Mouse (Mus musculus) stomach, postnatal 0 days (tissue): ENCODE measurements around the gene Bphl. TPM values are rescaled to one million over a fixed set of nuclear protein-coding genes. Genes with fewer than 3 reads are reported as not detected.

ENCODE experiments used
- ATAC-seq: fragments of 200-750 bp; cut with Nextera tagmentation; 2 replicates; pipeline ENCODE4 v1.8.0; 2017; ENCODE audit not compliant: low FRiP score, low TSS enrichment
- DNase-seq: peaks from one replicate; pipeline ENCODE4 v3.0.0-alpha.2; 2016; ENCODE audit warnings: low spot score
- H3K27ac ChIP-seq: fragments of 300-500 bp; sonication (generic); replicated peaks from 2 replicates; pipeline ENCODE4 v1.5.1; 2014; ENCODE audit warnings: mild to moderate bottlenecking, control low read depth
- H3K27me3 ChIP-seq: fragments of 300-500 bp; sonication (generic); 2 replicates; pipeline ENCODE4 v1.6.1; 2014; ENCODE audit warnings: low read length; ENCODE audit not compliant: control insufficient read depth, insufficient read depth
- H3K36me3 ChIP-seq: fragments of 300-500 bp; sonication (generic); 2 replicates; pipeline ENCODE4 v1.6.1; 2014; ENCODE audit warnings: low read length, mixed read lengths; ENCODE audit not compliant: control insufficient read depth, insufficient read depth
- H3K4me1 ChIP-seq: fragments of 300-500 bp; sonication (generic); replicated peaks from 2 replicates; pipeline ENCODE4 v1.6.1; 2014; ENCODE audit warnings: antibody characterized with exemption; ENCODE audit not compliant: control insufficient read depth, insufficient read depth
- H3K4me2 ChIP-seq: fragments of 300-500 bp; sonication (generic); replicated peaks from 2 replicates; pipeline ENCODE4 v1.6.1; 2014; ENCODE audit warnings: low read depth, mild to moderate bottlenecking, control low read depth, moderate library complexity
- H3K4me3 ChIP-seq: fragments of 300-500 bp; sonication (generic); 2 replicates; pipeline ENCODE4 v1.5.1; 2014; ENCODE audit warnings: low read depth, low read length, control low read depth
- H3K9ac ChIP-seq: fragments of 300-500 bp; sonication (generic); 2 replicates; pipeline ENCODE4 v1.6.1; 2014; ENCODE audit warnings: mild to moderate bottlenecking, low read length, control low read depth, mixed read lengths
- H3K9me3 ChIP-seq: fragments of 300-500 bp; sonication (generic); 2 replicates; pipeline ENCODE4 v1.6.1; 2016; ENCODE audit warnings: low read length; ENCODE audit not compliant: control insufficient read depth
- CTCF ChIP-seq: IDR thresholded peaks from 2 replicates; pipeline ENCODE4 v1.5.1; 2016; ENCODE audit warnings: antibody characterized with exemption, low read depth, mild to moderate bottlenecking, moderate library complexity
- EP300 ChIP-seq: optimal IDR thresholded peaks from 2 replicates; pipeline ENCODE3; 2016; ENCODE audit warnings: antibody characterized with exemption
- WGBS: fragments of 180-500 bp; shearing (Covaris S2); extraction: QIAGEN DNeasy Blood & Tissue Kit; methylation state at CpG from one replicate; pipeline ENCODE4 v1.1.7; 2014; 5-methylcytosine and 5-hydroxymethylcytosine counted together
- polyA plus RNA-seq: library from polyadenylated mRNA; unstranded; fragments of >200 nt; fragmentation: Nextera tagmentation; extraction: Ambion mirVana; gene quantifications from 2 replicates; pipeline ENCODE4 v1.2.1, GENCODE M21; 2015

Gene Bphl
- polyA plus RNA-seq, 1 experiment from 2014 or later: 37.2 TPM

- peak overlapping the region; percentile 45; the same call in 1 of the 2 replicates for H3K27ac ChIP-seq
- TF ChIP-seq EP300 (no peak), CTCF (no peak)
- 71% methylated on average over 3 of the region's 3 CpGs for WGBS
These were observed 59.7 kb downstream of the Bphl start for GRCm38 (mm10) chr13:34097086-34097485.

GRCm38 (mm10) chr13:34100733-34101132 is 63.3 kb downstream of the Bphl start:
- no peak overlapping the region for H3K4me2 ChIP-seq
- no peaks in the 10 kb centered on the region for H3K36me3 ChIP-seq
- H3K27ac ChIP-seq: no peak overlapping the region
- no peaks in the 10 kb centered on the region for H3K4me1 ChIP-seq
- no peaks in the 10 kb centered on the region for H3K27me3 ChIP-seq
- no peak overlapping the region for H3K4me3 ChIP-seq
- TF ChIP-seq CTCF (no peak), EP300 (no peak)
- no peak for DNase-seq
- 72% methylated on average over 3 of the region's 3 CpGs for WGBS
- H3K9me3 ChIP-seq: no peaks in the 10 kb centered on the region
- ATAC-seq: no peak
- no peak overlapping the region for H3K9ac ChIP-seq

More at GRCm38 (mm10) chr13:34097086-34097485, 59.7 kb downstream of the Bphl start:
- no peaks in the 10 kb centered on the region for H3K36me3 ChIP-seq
- H3K9me3 ChIP-seq: no peaks in the 10 kb centered on the region
- H3K9ac ChIP-seq: no peak overlapping the region
- DNase-seq: no peak
- H3K4me3 ChIP-seq: no peak overlapping the region
- no peaks in the 10 kb centered on the region for H3K27me3 ChIP-seq
- no peak for ATAC-seq
- no peaks in the 10 kb centered on the region for H3K4me1 ChIP-seq
- H3K4me2 ChIP-seq: no peak overlapping the region

GRCm38 (mm10) chr13:34101247-34101646 is 63.9 kb downstream of the Bphl start:
- H3K4me3 ChIP-seq: no peak overlapping the region
- H3K27ac ChIP-seq: no peak overlapping the region
- H3K9ac ChIP-seq: no peak overlapping the region
- H3K36me3 ChIP-seq: no peaks in the 10 kb centered on the region
- H3K27me3 ChIP-seq: no peaks in the 10 kb centered on the region
- WGBS: 93% methylated on average over 10 of the region's 10 CpGs
- no peak for TF ChIP-seq EP300
- TF ChIP-seq CTCF: no peak
- H3K4me2 ChIP-seq: no peak overlapping the region
- H3K9me3 ChIP-seq: no peaks in the 10 kb centered on the region
- no peaks in the 10 kb centered on the region for H3K4me1 ChIP-seq
- ATAC-seq (no peak), DNase-seq (no peak)

- WGBS: 74% methylated on average over 9 of the region's 9 CpGs
- Histone ChIP-seq H3K4me2 (no peak overlapping the region), H3K27ac (no peak overlapping the region), H3K9ac (no peak overlapping the region), H3K27me3 (no peaks in the 10 kb centered on the region), H3K4me1 (no peaks in the 10 kb centered on the region), H3K36me3 (no peaks in the 10 kb centered on the region), H3K4me3 (no peak overlapping the region), H3K9me3 (no peaks in the 10 kb centered on the region)
- TF ChIP-seq CTCF: no peak
- TF ChIP-seq EP300: no peak
- DNase-seq (no peak), ATAC-seq (no peak)
These were observed 64.5 kb downstream of the Bphl start for GRCm38 (mm10) chr13:34101908-34102307.

GRCm38 (mm10) chr13:34105364-34105763 is 68.0 kb downstream of the Bphl start:
- H3K27me3 ChIP-seq: no peaks in the 10 kb centered on the region
- WGBS: 73% methylated on average over 1 of the region's 1 CpGs
- H3K4me3 ChIP-seq: no peak overlapping the region
- no peak for ATAC-seq
- H3K9ac ChIP-seq: no peak overlapping the region
- no peaks in the 10 kb centered on the region for H3K4me1 ChIP-seq
- no peaks in the 10 kb centered on the region for H3K36me3 ChIP-seq
- DNase-seq: no peak
- no peak overlapping the region for H3K27ac ChIP-seq
- no peak for TF ChIP-seq EP300
- no peak for TF ChIP-seq CTCF
- H3K4me2 ChIP-seq: no peak overlapping the region
- H3K9me3 ChIP-seq: no peaks in the 10 kb centered on the region

GRCm38 (mm10) chr13:34106256-34106655 is 68.9 kb downstream of the Bphl start:
- Histone ChIP-seq H3K9me3 (no peaks in the 10 kb centered on the region), H3K27ac (no peak overlapping the region), H3K4me2 (no peak overlapping the region), H3K9ac (no peak overlapping the region), H3K4me1 (no peaks in the 10 kb centered on the region), H3K36me3 (no peaks in the 10 kb centered on the region), H3K27me3 (no peaks in the 10 kb centered on the region), H3K4me3 (no peak overlapping the region)
- TF ChIP-seq CTCF (no peak), EP300 (no peak)
- ATAC-seq (no peak), DNase-seq (no peak)
- WGBS: 98% methylated on average over 2 of the region's 2 CpGs
